Mouse (Mus musculus) ES-Bruce4 (cell line): ENCODE measurements around the gene Foxp4. TPM values are rescaled to one million over a fixed set of nuclear protein-coding genes. Genes with fewer than 3 reads are reported as not detected.
A peak's percentile ranks its signal among the peaks of the same experiment; 100 is the strongest.

ENCODE experiments used
- H3K27ac ChIP-seq: 2 replicates; pipeline ENCODE4 v1.5.1; 2012; ENCODE audit warnings: low read length, inconsistent platforms; ENCODE audit not compliant: insufficient read depth
- H3K27me3 ChIP-seq: 2 replicates; pipeline ENCODE4 v1.6.1; 2012; ENCODE audit warnings: mild to moderate bottlenecking, low read length, inconsistent platforms; ENCODE audit not compliant: control insufficient read depth, poor library complexity, insufficient read depth, severe bottlenecking
- H3K36me3 ChIP-seq: 2 replicates; pipeline ENCODE4 v1.6.1; 2012; ENCODE audit warnings: inconsistent platforms, mild to moderate bottlenecking, low read length, moderate library complexity; ENCODE audit not compliant: control insufficient read depth, poor library complexity, insufficient read depth, severe bottlenecking
- H3K4me1 ChIP-seq: one replicate; pipeline ENCODE4 v1.8.1; 2011; ENCODE audit warnings: low read length; ENCODE audit not compliant: control insufficient read depth, insufficient read depth
- H3K4me3 ChIP-seq: 2 replicates; pipeline ENCODE4 v1.5.1; 2011; ENCODE audit warnings: low read depth, mild to moderate bottlenecking, low read length
- H3K9ac ChIP-seq: 2 replicates; pipeline ENCODE4 v1.6.1; 2012; ENCODE audit warnings: low read depth, mild to moderate bottlenecking, inconsistent platforms; ENCODE audit not compliant: poor library complexity, severe bottlenecking
- H3K9me3 ChIP-seq: replicated peaks from 2 replicates; pipeline ENCODE4 v1.6.1; 2012; ENCODE audit warnings: mild to moderate bottlenecking, low read length, inconsistent platforms; ENCODE audit not compliant: control insufficient read depth, poor library complexity, insufficient read depth, severe bottlenecking
- CTCF ChIP-seq: IDR thresholded peaks from one replicate; pipeline ENCODE4 v1.8.1; 2011; ENCODE audit warnings: low read depth, low read length
- EP300 ChIP-seq: IDR thresholded peaks from 2 replicates; pipeline ENCODE4 v1.6.1; 2011; ENCODE audit warnings: low read depth, low read length; ENCODE audit not compliant: insufficient read depth
- POLR2A ChIP-seq: IDR thresholded peaks from one replicate; pipeline ENCODE4 v1.8.1; 2011; ENCODE audit warnings: low read length; ENCODE audit not compliant: insufficient read depth
- polyA plus RNA-seq: library from polyadenylated mRNA; stranded (reverse); fragments of >200 nt; gene quantifications from 2 replicates; pipeline ENCODE4 v1.2.4, GENCODE M21; 2011; ENCODE audit warnings: low read depth; ENCODE audit not compliant: missing spikeins, insufficient read depth, insufficient read length

Gene Foxp4
- polyA plus RNA-seq, 1 experiment, result 44.2 TPM

DNA sequence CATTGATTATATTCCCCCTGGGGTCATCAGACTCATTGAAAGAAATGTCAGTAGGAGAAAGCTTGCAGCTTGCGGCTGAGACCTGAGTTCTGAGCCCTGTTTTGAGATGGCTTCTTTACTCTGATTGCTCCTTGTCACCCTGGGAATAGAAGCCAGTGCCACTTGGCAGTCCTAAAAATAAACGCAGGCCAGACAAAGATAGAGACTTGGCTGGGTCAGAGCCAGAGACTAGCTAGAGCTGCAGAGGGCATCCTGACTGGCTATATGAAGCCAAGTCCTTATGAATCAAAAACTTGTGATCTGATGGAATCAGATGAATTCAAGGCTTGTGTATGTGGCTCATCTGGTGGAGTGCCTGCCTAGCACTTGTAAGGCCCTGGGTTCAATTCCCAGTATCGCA, 74.4 kb downstream of the Foxp4 start:
- no peak overlapping the region for H3K4me3 ChIP-seq
- H3K4me1 ChIP-seq, result peaks cover 8% of the 10 kb centered on the region
- no peaks in the 10 kb centered on the region for H3K36me3 ChIP-seq
- H3K27me3 ChIP-seq, result no peaks in the 10 kb centered on the region
- TF ChIP-seq POLR2A, result no peak
- TF ChIP-seq CTCF, result no peak
- no peak for TF ChIP-seq EP300
- no peak overlapping the region for H3K27ac ChIP-seq
- no peak overlapping the region for H3K9ac ChIP-seq
- no peaks in the 10 kb centered on the region for H3K9me3 ChIP-seq

DNA sequence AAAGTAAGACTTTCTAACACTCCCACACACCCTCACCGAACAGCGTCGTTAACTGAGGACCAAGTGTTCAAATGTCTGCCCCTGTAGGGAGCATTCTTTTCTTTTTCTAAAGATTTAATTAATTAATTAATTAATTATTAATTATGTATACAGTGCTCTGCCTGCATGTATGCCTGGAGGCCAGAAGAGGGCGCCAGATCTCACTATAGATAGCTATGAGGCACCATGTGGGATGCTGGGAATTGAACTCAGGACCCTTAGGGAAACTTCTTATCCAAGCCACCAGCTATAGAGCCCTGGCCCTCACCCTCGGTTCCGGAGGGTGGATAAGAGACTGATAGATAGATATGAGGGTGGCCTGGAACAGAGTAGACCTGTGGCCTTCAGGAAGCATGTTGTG, 76.5 kb downstream of the Foxp4 start:
- Histone ChIP-seq H3K4me3 (no peak overlapping the region), H3K36me3 (no peaks in the 10 kb centered on the region), H3K27me3 (no peaks in the 10 kb centered on the region), H3K27ac (no peak overlapping the region), H3K9ac (no peak overlapping the region), H3K4me1 (peaks cover 8% of the 10 kb centered on the region), H3K9me3 (no peaks in the 10 kb centered on the region)
- TF ChIP-seq POLR2A, result no peak
- TF ChIP-seq CTCF, result peak; percentile 36
- no peak for TF ChIP-seq EP300

DNA sequence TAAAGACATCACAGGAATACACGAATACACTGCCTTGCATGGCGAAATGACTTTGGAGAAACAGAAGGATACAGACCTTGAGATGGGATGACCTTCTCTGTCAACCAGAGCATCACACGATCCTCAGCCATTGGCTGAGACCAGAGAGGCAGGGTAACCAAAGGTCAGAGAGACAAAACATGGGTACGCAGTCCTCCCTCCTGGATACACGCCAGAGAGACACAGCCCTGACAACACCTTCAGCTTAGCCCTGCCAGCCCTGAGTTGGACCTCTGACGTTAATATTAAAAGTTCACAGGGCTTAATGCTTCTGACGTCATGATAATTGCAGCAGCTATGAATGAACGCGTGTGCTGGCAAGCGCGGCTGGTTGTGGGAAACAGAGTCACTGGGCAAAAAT, 78.8 kb downstream of the Foxp4 start:
- Histone ChIP-seq H3K4me1 (no peaks in the 10 kb centered on the region), H3K27me3 (no peaks in the 10 kb centered on the region), H3K9ac (no peak overlapping the region), H3K4me3 (no peak overlapping the region), H3K9me3 (no peaks in the 10 kb centered on the region), H3K27ac (no peak overlapping the region), H3K36me3 (no peaks in the 10 kb centered on the region)
- TF ChIP-seq POLR2A, result no peak
- no peak for TF ChIP-seq EP300
- no peak for TF ChIP-seq CTCF

DNA sequence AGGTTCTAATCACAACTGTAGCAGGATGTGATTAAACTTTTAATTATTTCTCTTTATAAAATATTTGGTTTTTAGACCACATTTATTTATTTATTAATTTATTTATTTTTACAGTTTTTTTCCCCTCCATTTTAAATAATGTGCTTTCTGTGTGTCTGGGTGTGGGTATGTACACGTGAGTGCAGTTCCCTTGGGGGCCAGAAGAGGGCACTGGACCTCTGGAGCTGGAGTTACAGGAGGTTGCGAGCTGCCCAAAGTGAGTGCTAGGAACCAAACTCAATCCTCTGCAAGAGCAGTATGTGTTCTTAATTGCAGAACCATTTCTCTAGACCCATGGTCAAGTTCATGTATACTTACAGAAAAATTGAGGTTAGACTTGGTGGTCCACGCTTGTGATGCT, 81.0 kb downstream of the Foxp4 start:
- TF ChIP-seq POLR2A, result no peak
- TF ChIP-seq CTCF, result peak; percentile 35
- no peaks in the 10 kb centered on the region for H3K27me3 ChIP-seq
- H3K4me3 ChIP-seq, result no peak overlapping the region
- H3K36me3 ChIP-seq, result no peaks in the 10 kb centered on the region
- no peak overlapping the region for H3K27ac ChIP-seq
- no peaks in the 10 kb centered on the region for H3K9me3 ChIP-seq
- H3K4me1 ChIP-seq, result no peaks in the 10 kb centered on the region
- no peak overlapping the region for H3K9ac ChIP-seq

DNA sequence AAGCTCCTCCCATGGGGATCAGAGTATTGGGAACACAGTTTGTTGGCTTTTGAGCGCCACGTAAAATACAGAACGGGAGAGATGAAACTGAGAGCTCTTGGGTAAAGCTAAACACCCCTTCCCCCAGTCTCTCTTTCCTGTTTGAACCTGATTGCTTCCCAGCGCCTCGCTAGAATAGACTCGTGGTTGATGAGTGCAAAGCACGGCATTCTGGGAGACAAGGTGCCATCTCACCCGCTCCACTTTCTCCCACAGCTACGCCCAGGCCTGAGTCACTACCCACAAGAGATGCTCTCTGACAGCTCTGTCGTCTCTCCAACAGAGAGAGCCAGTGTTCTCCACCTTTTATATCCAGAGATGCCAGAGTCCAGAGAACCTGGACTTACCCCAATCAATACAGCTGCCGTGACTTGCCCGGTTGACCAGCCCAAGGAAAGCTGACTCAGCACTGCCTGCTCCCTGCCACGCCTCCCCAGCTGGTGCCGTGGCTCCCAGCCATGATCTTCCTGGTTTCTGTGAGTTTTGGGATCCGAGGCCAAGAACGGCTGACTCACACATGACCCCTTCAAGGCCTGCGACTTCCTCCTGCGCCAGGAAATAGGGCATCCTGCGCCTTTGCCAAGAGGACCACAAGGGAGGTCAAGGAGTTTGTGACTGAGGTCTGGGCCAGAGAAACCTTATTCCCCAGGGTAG, 82.4 kb downstream of the Foxp4 start:
- no peak overlapping the region for H3K27ac ChIP-seq
- H3K4me3 ChIP-seq, result no peak overlapping the region
- no peak overlapping the region for H3K9ac ChIP-seq
- no peaks in the 10 kb centered on the region for H3K4me1 ChIP-seq
- no peaks in the 10 kb centered on the region for H3K27me3 ChIP-seq
- TF ChIP-seq CTCF (no peak), EP300 (no peak), POLR2A (no peak)
- H3K9me3 ChIP-seq, result no peaks in the 10 kb centered on the region
- H3K36me3 ChIP-seq, result no peaks in the 10 kb centered on the region

DNA sequence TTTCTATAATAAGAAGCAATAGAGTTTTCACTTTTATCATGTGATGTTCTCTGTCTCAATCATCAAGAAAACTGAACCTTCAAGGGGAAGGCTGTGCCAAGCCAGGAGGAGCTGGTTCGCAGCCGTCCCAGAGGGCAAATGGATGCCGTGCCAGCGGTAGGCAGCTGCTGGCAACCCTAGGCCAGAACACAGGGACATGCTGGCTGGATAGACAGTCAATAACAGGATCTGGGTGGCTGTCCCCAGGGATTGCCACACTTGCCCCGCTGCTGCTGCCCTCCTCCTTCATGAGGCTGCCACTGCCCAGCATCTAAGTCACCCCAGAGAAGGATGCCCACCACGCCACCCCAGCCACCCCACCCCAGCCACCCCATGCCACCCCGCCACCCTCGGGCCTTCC, 82.9 kb downstream of the Foxp4 start:
- Histone ChIP-seq H3K9me3 (no peaks in the 10 kb centered on the region), H3K27me3 (no peaks in the 10 kb centered on the region), H3K36me3 (no peaks in the 10 kb centered on the region), H3K4me1 (no peaks in the 10 kb centered on the region), H3K9ac (no peak overlapping the region), H3K4me3 (no peak overlapping the region), H3K27ac (no peak overlapping the region)
- TF ChIP-seq POLR2A (no peak), CTCF (no peak), EP300 (no peak)
